Mouse (Mus musculus) neural tube, embryonic 15.5 days (tissue): Measurements from ENCODE around the gene Csf2. TPM values are rescaled to one million over a fixed set of nuclear protein-coding genes. Genes with fewer than 3 reads are reported as not detected.
"Not testable (repeated sequence)": the region's sequence is repeated elsewhere in the genome, so short reads cannot be mapped to it uniquely, and the experiment has no call there.

Source experiments
- ATAC-seq: fragments of 200-750 bp; cut with Nextera tagmentation; 2 replicates; pipeline ENCODE4 v1.8.0; 2017; ENCODE audit warnings: mild to moderate bottlenecking, moderate TSS enrichment, moderate library complexity; ENCODE audit not compliant: low FRiP score
- H3K27ac ChIP-seq: fragments of 300-500 bp; sonication (generic); replicated peaks from 2 replicates; pipeline ENCODE4 v1.5.1; 2015; ENCODE audit warnings: mild to moderate bottlenecking, inconsistent platforms
- H3K27me3 ChIP-seq: fragments of 300-500 bp; sonication (generic); replicated peaks from 2 replicates; pipeline ENCODE4 v1.6.1; 2015; ENCODE audit warnings: inconsistent platforms
- H3K36me3 ChIP-seq: fragments of 300-500 bp; sonication (generic); 2 replicates; pipeline ENCODE4 v1.6.1; 2015; ENCODE audit warnings: inconsistent platforms
- H3K4me1 ChIP-seq: fragments of 300-500 bp; sonication (generic); 2 replicates; pipeline ENCODE4 v1.6.1; 2015; ENCODE audit warnings: inconsistent platforms
- H3K4me2 ChIP-seq: fragments of 300-500 bp; sonication (generic); 2 replicates; pipeline ENCODE4 v1.6.1; 2015; ENCODE audit warnings: inconsistent platforms, mild to moderate bottlenecking, moderate library complexity
- H3K4me3 ChIP-seq: fragments of 300-500 bp; sonication (generic); replicated peaks from 2 replicates; pipeline ENCODE4 v1.5.1; 2015; ENCODE audit warnings: mild to moderate bottlenecking, inconsistent platforms
- H3K9ac ChIP-seq: fragments of 300-500 bp; sonication (generic); replicated peaks from 2 replicates; pipeline ENCODE4 v1.6.1; 2015; ENCODE audit warnings: mild to moderate bottlenecking, inconsistent platforms
- H3K9me3 ChIP-seq: fragments of 300-500 bp; sonication (generic); replicated peaks from 2 replicates; pipeline ENCODE4 v1.6.1; 2016; ENCODE audit warnings: inconsistent platforms
- WGBS: fragments of 180-500 bp; shearing (Covaris S2); methylation state at CpG from one replicate; pipeline ENCODE4 v1.1.7; 2015; ENCODE audit warnings: mixed read lengths; 5-methylcytosine and 5-hydroxymethylcytosine counted together
- polyA plus RNA-seq: library from polyadenylated mRNA; unstranded; fragments of >200 nt; fragmentation: Nextera tagmentation; extraction: Ambion mirVana; gene quantifications from 2 replicates; pipeline ENCODE4 v1.2.1, GENCODE M21; 2015

Csf2 gene
- not detected in 2 replicates for polyA plus RNA-seq

- H3K4me3 ChIP-seq, result no peak within 1 kb of the TSS
- no peak within 1 kb of the TSS for H3K9ac ChIP-seq
- ATAC-seq, result no peak
- WGBS, result 75% methylated on average over 11 of the region's 11 CpGs
- no peaks in the 10 kb centered on the region for H3K4me1 ChIP-seq
- H3K9me3 ChIP-seq, result no peaks in the 10 kb centered on the region
- H3K27me3 ChIP-seq, result no peaks in the 10 kb centered on the region
- no peak within 1 kb of the TSS for H3K4me2 ChIP-seq
- H3K27ac ChIP-seq, result no peak within 1 kb of the TSS
- H3K36me3 ChIP-seq, result no peaks in the 10 kb centered on the region
Observed at GRCm38 (mm10) chr11:54248940-54249717, at the start of gene Csf2. Gene Csf2, minus strand, starts transcription at chr11:54249667.

- no peaks in the 10 kb centered on the region for H3K27me3 ChIP-seq
- H3K4me3 ChIP-seq, result no peak overlapping the region
- 0 out of 2 replicates have a peak, but pooled peaks cover 5% of the 10 kb centered on the region for H3K9me3 ChIP-seq
- peaks cover 20% of the 10 kb centered on the region; the same call in 1 of the 2 replicates for H3K4me1 ChIP-seq
- H3K27ac ChIP-seq, result no peak overlapping the region
- no peak overlapping the region for H3K9ac ChIP-seq
- ATAC-seq, result no peak
- H3K4me2 ChIP-seq, result no peak overlapping the region
- no peaks in the 10 kb centered on the region for H3K36me3 ChIP-seq
Observed at GRCm38 (mm10) chr11:54298777-54299176, 49.3 kb upstream of the Csf2 start.

- peaks cover 10% of the 10 kb centered on the region; the same call in 1 of the 2 replicates for H3K4me1 ChIP-seq
- H3K27me3 ChIP-seq, H3K9ac ChIP-seq, ATAC-seq, H3K4me3 ChIP-seq, H3K9me3 ChIP-seq, H3K27ac ChIP-seq, H3K4me2 ChIP-seq, H3K36me3 ChIP-seq: not testable (repeated sequence)
- WGBS, result 73% methylated on average over 2 of the region's 2 CpGs
Observed at GRCm38 (mm10) chr11:54297471-54297870, 48.0 kb upstream of the Csf2 start.

DNA sequence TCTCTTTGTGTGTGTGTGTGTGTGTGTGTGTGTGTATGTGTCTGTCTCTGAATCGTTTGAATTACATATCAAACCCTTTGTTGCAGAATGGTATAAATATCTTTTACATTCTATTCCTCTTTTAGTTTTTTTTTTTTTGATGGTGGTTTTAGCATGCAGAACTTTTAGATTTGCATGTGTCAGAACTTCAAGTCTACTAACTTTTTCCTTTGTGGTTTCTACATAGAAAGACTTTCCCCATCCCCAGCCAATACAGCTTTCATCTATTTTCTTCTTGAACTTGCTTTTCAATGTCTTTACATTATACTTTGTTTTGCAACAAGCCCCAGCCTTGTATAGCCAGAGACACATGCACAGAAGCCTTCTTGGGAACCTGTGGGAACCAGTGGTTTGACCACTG is 47.3 kb upstream of the Csf2 start:
- Histone ChIP-seq H3K4me2 (no peak overlapping the region), H3K9me3 (0 out of 2 replicates have a peak, but pooled peaks cover 5% of the 10 kb centered on the region), H3K4me1 (0 out of 2 replicates have a peak, but pooled peaks cover 3% of the 10 kb centered on the region), H3K27me3 (no peaks in the 10 kb centered on the region), H3K9ac (no peak overlapping the region), H3K4me3 (no peak overlapping the region), H3K36me3 (no peaks in the 10 kb centered on the region), H3K27ac (no peak overlapping the region)
- 100% methylated on average over 1 of the region's 1 CpGs for WGBS
- no peak for ATAC-seq

GRCm38 (mm10) chr11:54295971-54296370 is 46.5 kb upstream of the Csf2 start:
- Histone ChIP-seq H3K4me1 (no peaks in the 10 kb centered on the region), H3K36me3 (no peaks in the 10 kb centered on the region), H3K9me3 (0 out of 2 replicates have a peak, but pooled peaks cover 5% of the 10 kb centered on the region), H3K27me3 (no peaks in the 10 kb centered on the region), H3K27ac (no peak overlapping the region), H3K4me2 (no peak overlapping the region), H3K4me3 (no peak overlapping the region), H3K9ac (no peak overlapping the region)
- no peak for ATAC-seq
- 87% methylated on average over 4 of the region's 4 CpGs for WGBS

GRCm38 (mm10) chr11:54293980-54294807 is 44.7 kb upstream of the Csf2 start:
- Histone ChIP-seq H3K27ac (no peak overlapping the region), H3K4me1 (no peaks in the 10 kb centered on the region), H3K4me2 (no peak overlapping the region), H3K9ac (no peak overlapping the region), H3K36me3 (no peaks in the 10 kb centered on the region), H3K4me3 (no peak overlapping the region), H3K27me3 (no peaks in the 10 kb centered on the region), H3K9me3 (0 out of 2 replicates have a peak, but pooled peaks cover 5% of the 10 kb centered on the region)
- WGBS, result 74% methylated on average over 12 of the region's 12 CpGs
- no peak for ATAC-seq

DNA sequence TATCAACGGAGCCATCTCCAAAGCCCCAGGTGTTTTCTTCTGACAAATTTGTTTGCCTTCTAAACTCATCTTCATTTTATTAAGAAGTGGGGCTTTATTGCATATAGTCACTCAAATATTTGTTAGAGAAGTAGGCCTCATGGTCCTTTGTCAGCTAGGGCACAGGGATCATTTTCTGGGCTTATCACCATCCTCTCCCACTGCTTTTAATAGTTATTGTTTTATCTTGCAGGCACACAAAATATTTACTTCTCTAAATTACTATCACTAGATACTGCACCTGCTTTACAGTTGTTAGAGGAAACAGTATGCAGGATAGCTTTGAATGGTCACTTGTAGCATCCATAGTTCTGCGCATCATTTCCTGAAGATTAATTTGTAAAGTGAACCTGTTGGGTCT is 42.7 kb upstream of the Csf2 start:
- Histone ChIP-seq H3K4me1 (no peaks in the 10 kb centered on the region), H3K9ac (no peak overlapping the region), H3K27me3 (no peaks in the 10 kb centered on the region), H3K4me2 (no peak overlapping the region), H3K36me3 (no peaks in the 10 kb centered on the region), H3K4me3 (no peak overlapping the region), H3K9me3 (no peaks in the 10 kb centered on the region), H3K27ac (no peak overlapping the region)
- ATAC-seq, result no peak
- WGBS, result 83% methylated on average over 2 of the region's 2 CpGs

DNA sequence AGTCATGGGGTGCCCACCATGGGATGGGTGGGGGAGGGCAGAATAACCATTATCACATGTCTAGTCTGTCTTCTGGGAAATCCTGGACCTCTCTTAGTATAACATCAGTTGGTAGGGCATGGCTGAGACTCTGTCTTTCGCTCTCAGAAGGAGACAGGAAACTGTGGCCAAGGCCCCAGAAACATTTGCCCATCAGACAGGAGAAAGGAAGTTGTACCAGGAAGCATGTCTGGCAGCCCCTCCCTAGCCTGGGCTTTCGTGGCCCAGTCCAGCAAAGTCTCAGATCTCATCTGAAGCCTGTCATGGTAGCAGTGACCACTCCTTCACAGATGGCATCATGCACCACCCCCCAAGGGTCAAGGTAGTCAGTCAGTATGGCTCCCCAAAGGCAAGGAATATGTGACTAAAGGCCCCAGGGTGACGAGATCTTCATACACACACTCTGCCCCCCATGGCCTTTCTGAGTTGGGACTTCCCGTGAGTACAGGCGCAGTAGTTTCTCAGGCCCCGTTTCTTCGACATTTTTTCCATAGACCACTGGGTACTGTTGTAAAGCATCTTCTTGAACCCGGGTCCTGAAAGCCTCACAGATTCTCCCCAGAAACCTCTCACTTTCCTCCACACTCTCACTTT is 38.5 kb upstream of the Csf2 start:
- Histone ChIP-seq H3K4me2 (no peak overlapping the region), H3K4me3 (no peak overlapping the region), H3K9ac (no peak overlapping the region), H3K36me3 (no peaks in the 10 kb centered on the region), H3K9me3 (no peaks in the 10 kb centered on the region), H3K4me1 (no peaks in the 10 kb centered on the region), H3K27ac (no peak overlapping the region), H3K27me3 (no peaks in the 10 kb centered on the region)
- WGBS, result 88% methylated on average over 8 of the region's 8 CpGs
- ATAC-seq, result no peak

- ATAC-seq, result no peak
- no peak overlapping the region for H3K27ac ChIP-seq
- no peaks in the 10 kb centered on the region for H3K27me3 ChIP-seq
- no peak overlapping the region for H3K4me3 ChIP-seq
- H3K9ac ChIP-seq, result no peak overlapping the region
- H3K9me3 ChIP-seq, result no peaks in the 10 kb centered on the region
- H3K4me1 ChIP-seq, result no peaks in the 10 kb centered on the region
- no peaks in the 10 kb centered on the region for H3K36me3 ChIP-seq
- no peak overlapping the region for H3K4me2 ChIP-seq
- 77% methylated on average over 5 of the region's 5 CpGs for WGBS
Observed at GRCm38 (mm10) chr11:54271437-54271949, 22.0 kb upstream of the Csf2 start.

DNA sequence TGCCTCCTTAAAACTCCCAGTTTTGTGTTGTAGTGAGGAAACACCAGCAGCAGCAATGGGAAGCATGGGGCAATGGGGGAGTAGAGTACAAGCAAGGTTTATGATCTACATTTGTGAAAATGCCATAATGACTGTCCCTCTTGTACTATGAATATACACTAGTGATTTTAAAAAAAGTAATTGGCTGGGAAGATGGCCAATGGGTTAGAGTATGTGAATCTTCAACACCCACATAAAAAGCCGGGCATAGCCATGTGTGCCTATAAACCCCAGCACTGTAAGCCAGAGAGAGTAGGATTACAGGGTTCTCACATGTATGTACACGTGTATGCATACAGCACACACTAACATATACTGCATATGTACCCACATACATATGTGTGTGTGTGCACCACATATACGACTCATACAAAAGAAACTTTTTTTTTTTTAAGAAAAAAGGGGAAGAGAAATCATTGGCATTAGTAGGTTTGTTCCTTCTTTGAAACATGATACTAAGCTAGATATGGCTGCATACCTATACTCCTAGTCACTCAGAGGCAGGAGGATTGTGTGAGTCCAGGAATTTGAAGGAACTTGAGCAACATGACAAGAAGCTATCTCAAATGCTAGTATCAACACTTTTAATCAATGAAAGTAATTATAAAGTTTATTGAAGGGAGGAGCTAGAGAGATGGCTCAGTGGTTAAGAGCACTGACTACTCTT is 19.9 kb upstream of the Csf2 start:
- Histone ChIP-seq H3K4me2 (no peak overlapping the region), H3K4me3 (no peak overlapping the region), H3K4me1 (no peaks in the 10 kb centered on the region), H3K9me3 (no peaks in the 10 kb centered on the region), H3K27ac (no peak overlapping the region), H3K27me3 (no peaks in the 10 kb centered on the region), H3K36me3 (no peaks in the 10 kb centered on the region), H3K9ac (no peak overlapping the region)
- ATAC-seq, result no peak
- 86% methylated on average over 3 of the region's 3 CpGs for WGBS

DNA sequence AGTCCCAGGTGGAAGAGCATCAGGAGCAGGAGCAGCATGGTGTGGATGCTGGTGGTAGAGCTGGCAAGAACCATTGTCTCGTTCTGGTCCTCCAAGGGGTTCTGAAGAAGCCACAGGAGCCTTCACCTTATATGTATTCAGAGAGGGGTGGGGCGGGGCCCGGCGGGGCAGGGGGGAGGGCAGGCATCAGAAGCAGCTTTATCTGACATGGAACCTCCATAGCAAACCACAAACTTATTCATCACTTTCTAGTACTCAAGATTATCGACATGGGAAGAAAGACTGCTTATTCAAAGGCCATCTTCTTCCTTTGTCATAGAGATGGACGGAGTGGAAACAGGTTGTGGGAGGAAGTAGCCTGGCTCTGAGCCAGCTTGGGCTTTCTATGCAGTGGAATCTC is 17.7 kb upstream of the Csf2 start, which contains the start of gene Il3:
TSS of gene Il3 (minus strand) at position 101 of the 400 bp plus-strand sequence.
- no peak for ATAC-seq
- no peak within 1 kb of the TSS for H3K4me2 ChIP-seq

More for the DNA sequence above, 17.7 kb upstream of the Csf2 start, which contains the start of gene Il3:
- no peaks in the 10 kb centered on the region for H3K4me1 ChIP-seq
- H3K4me3 ChIP-seq, result no peak within 1 kb of the TSS
- H3K27ac ChIP-seq, result no peak within 1 kb of the TSS
- WGBS, result 87% methylated on average over 6 of the region's 6 CpGs
- no peak within 1 kb of the TSS for H3K9ac ChIP-seq
- H3K36me3 ChIP-seq, result no peaks in the 10 kb centered on the region
- H3K9me3 ChIP-seq, result no peaks in the 10 kb centered on the region
- no peaks in the 10 kb centered on the region for H3K27me3 ChIP-seq
